Mouse (Mus musculus) ovary, postnatal 14 days (tissue): ENCODE measurements around the gene Serinc4.

Source experiments
- DNase-seq: peaks from one replicate; pipeline ENCODE4 v3.0.0; 2022; ENCODE audit warnings: low spot score

Gene Serinc4

DNA sequence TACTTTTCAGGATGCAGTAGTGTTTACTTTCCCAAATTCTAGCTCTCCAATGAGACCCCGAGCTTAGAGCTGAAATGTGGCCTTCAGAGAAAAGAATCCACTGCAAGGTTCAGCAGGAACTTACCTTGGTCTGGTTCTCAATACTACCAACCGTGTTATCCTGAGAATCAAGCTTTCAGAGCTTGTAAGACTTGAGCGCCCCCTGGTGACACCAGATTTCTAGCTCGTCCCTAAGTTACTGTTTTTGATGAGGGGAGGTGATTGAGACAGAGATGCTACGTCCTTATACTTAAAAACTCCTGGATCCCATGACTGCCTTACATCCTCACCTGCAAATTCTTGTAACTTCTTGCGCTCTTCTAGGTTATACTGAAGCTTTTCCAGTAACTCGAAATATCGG is 60.0 kb downstream of the Serinc4 start:
- DNase-seq = peak; percentile 78
